ENCODE assay signal across 13 mouse cellular contexts in genomic region chr2:77177472-77177871, GRCm38 (mm10). TPM values are rescaled to one million over a fixed set of nuclear protein-coding genes. Genes with fewer than 3 reads are reported as not detected.
DNase-seq lines count a peak whose midpoint lies in the region; ATAC-seq and TF ChIP-seq lines count a peak whose summit lies in the region.
"Had no signal": no experiment of that assay in that cellular context is flagged by ENCODE, and none has a peak within 500 bp of the region (broad histone marks: within the 10 kb centered on the region; RNA-seq: fewer than 3 reads in every experiment).

No protein-coding gene starts in this region.

- no peak overlapping the region for H3K27ac ChIP-seq in forebrain, embryonic 15.5 days (replicated peaks)
- H3K27ac ChIP-seq in forebrain, embryonic 14.5 days (ENCODE audit: low read depth, low read length): no peak overlapping the region
- H3K27ac ChIP-seq in midbrain, embryonic 10.5 days (replicated peaks): peak overlapping the region; percentile 55
- no peak overlapping the region for H3K27ac ChIP-seq in midbrain, postnatal 0 days (ENCODE audit: low read depth, low read length)
- H3K27ac ChIP-seq in intestine, postnatal 0 days (ENCODE audit: low read depth, low read length): no peak overlapping the region
- H3K27ac ChIP-seq in stomach, embryonic 16.5 days (ENCODE audit: low read length): 0 out of 2 replicates have a peak overlapping the region, but pooled peaks have one; percentile 18
- H3K27ac ChIP-seq: hindbrain, embryonic 13.5 days; limb, embryonic 15.5 days; midbrain, embryonic 15.5 days had no signal

- H3K4me2 ChIP-seq in forebrain, embryonic 15.5 days (replicated peaks): no peak overlapping the region
- H3K4me2 ChIP-seq in forebrain, embryonic 14.5 days (ENCODE audit: low read length): no peak overlapping the region
- H3K4me2 ChIP-seq in midbrain, postnatal 0 days (ENCODE audit: low read depth, low read length, poor library complexity, severe bottlenecking): no peak overlapping the region
- no peak overlapping the region for H3K4me2 ChIP-seq in intestine, postnatal 0 days (replicated peaks; ENCODE audit: low read depth)
- H3K4me2 ChIP-seq in stomach, embryonic 16.5 days (ENCODE audit: low read depth, low read length): no peak overlapping the region
- H3K4me2 ChIP-seq: hindbrain, embryonic 13.5 days; limb, embryonic 15.5 days; midbrain, embryonic 15.5 days had no signal

- H3K4me1 ChIP-seq in forebrain, embryonic 15.5 days: peaks cover 5% of the 10 kb centered on the region
- 0 out of 2 replicates have a peak, but pooled peaks cover 4% of the 10 kb centered on the region for H3K4me1 ChIP-seq in forebrain, embryonic 14.5 days (ENCODE audit: control insufficient read depth, insufficient read depth, low read length)
- peaks cover 19% of the 10 kb centered on the region for H3K4me1 ChIP-seq in midbrain, embryonic 10.5 days
- H3K4me1 ChIP-seq in midbrain, postnatal 0 days (ENCODE audit: insufficient read depth, low read length): no peaks in the 10 kb centered on the region; the same call in none of the 2 replicates
- no peaks in the 10 kb centered on the region for H3K4me1 ChIP-seq in intestine, postnatal 0 days (replicated peaks; ENCODE audit: control insufficient read depth, insufficient read depth, low read length)
- H3K4me1 ChIP-seq in stomach, embryonic 16.5 days (ENCODE audit: control insufficient read depth, insufficient read depth, low read length): peaks cover 23% of the 10 kb centered on the region

- no peaks in the 10 kb centered on the region for H3K9me3 ChIP-seq in forebrain, embryonic 15.5 days
- H3K9me3 ChIP-seq in forebrain, embryonic 14.5 days (replicated peaks; ENCODE audit: control insufficient read depth, low read length): 0 out of 2 replicates have a peak, but pooled peaks cover 4% of the 10 kb centered on the region
- no peaks in the 10 kb centered on the region for H3K9me3 ChIP-seq in midbrain, embryonic 10.5 days (replicated peaks)
- no peaks in the 10 kb centered on the region for H3K9me3 ChIP-seq in midbrain, postnatal 0 days (ENCODE audit: low read length)
- no peaks in the 10 kb centered on the region for H3K9me3 ChIP-seq in intestine, postnatal 0 days (ENCODE audit: control insufficient read depth)
- 0 out of 2 replicates have a peak, but pooled peaks cover 4% of the 10 kb centered on the region for H3K9me3 ChIP-seq in stomach, embryonic 16.5 days (replicated peaks; ENCODE audit: control insufficient read depth, low read length)
- H3K9me3 ChIP-seq: hindbrain, embryonic 13.5 days; limb, embryonic 15.5 days; midbrain, embryonic 15.5 days had no signal

- no peaks in the 10 kb centered on the region for H3K36me3 ChIP-seq in forebrain, embryonic 15.5 days
- no peaks in the 10 kb centered on the region for H3K36me3 ChIP-seq in forebrain, embryonic 14.5 days (ENCODE audit: control insufficient read depth, insufficient read depth, low read length)
- H3K36me3 ChIP-seq in midbrain, embryonic 10.5 days: peaks cover 2% of the 10 kb centered on the region; the same call in 1 of the 2 replicates
- H3K36me3 ChIP-seq in midbrain, postnatal 0 days (ENCODE audit: insufficient read depth, low read length): no peaks in the 10 kb centered on the region
- H3K36me3 ChIP-seq in intestine, postnatal 0 days (ENCODE audit: control insufficient read depth, insufficient read depth): no peaks in the 10 kb centered on the region
- no peaks in the 10 kb centered on the region for H3K36me3 ChIP-seq in stomach, embryonic 16.5 days (ENCODE audit: control insufficient read depth, insufficient read depth, low read length)
- H3K36me3 ChIP-seq: limb, embryonic 15.5 days; midbrain, embryonic 15.5 days had no signal

- intact Hi-C loops in left cerebral cortex, postnatal 10 days (cut with DNase I): no loop called here

- H3K9ac ChIP-seq in forebrain, embryonic 15.5 days (replicated peaks): no peak overlapping the region
- no peak overlapping the region for H3K9ac ChIP-seq in forebrain, embryonic 14.5 days (ENCODE audit: low read length)
- H3K9ac ChIP-seq in midbrain, postnatal 0 days (replicated peaks; ENCODE audit: low read length, poor library complexity, severe bottlenecking): no peak overlapping the region
- no peak overlapping the region for H3K9ac ChIP-seq in intestine, postnatal 0 days (ENCODE audit: low read depth, low read length)
- H3K9ac ChIP-seq in stomach, embryonic 16.5 days (ENCODE audit: low read length): no peak overlapping the region
- H3K9ac ChIP-seq: hindbrain, embryonic 13.5 days; limb, embryonic 15.5 days; midbrain, embryonic 15.5 days had no signal

- no peak overlapping the region for H3K4me3 ChIP-seq in forebrain, embryonic 15.5 days
- no peak overlapping the region for H3K4me3 ChIP-seq in forebrain, embryonic 14.5 days (ENCODE audit: low read depth, low read length)
- H3K4me3 ChIP-seq in midbrain, embryonic 10.5 days: no peak overlapping the region
- H3K4me3 ChIP-seq in midbrain, postnatal 0 days (ENCODE audit: low read depth, low read length): no peak overlapping the region
- no peak overlapping the region for H3K4me3 ChIP-seq in intestine, postnatal 0 days (ENCODE audit: low read depth, low read length)
- H3K4me3 ChIP-seq in stomach, embryonic 16.5 days (replicated peaks; ENCODE audit: low read length): no peak overlapping the region
- H3K4me3 ChIP-seq: hindbrain, embryonic 13.5 days; limb, embryonic 15.5 days; midbrain, embryonic 15.5 days had no signal

- H3K27me3 ChIP-seq in forebrain, embryonic 15.5 days: no peaks in the 10 kb centered on the region
- H3K27me3 ChIP-seq in forebrain, embryonic 14.5 days (replicated peaks; ENCODE audit: control insufficient read depth, insufficient read depth, low read length): no peaks in the 10 kb centered on the region
- H3K27me3 ChIP-seq in midbrain, embryonic 10.5 days (ENCODE audit: low read depth, poor library complexity, severe bottlenecking): no peaks in the 10 kb centered on the region
- no peaks in the 10 kb centered on the region for H3K27me3 ChIP-seq in midbrain, postnatal 0 days (ENCODE audit: insufficient read depth, low read length)
- no peaks in the 10 kb centered on the region for H3K27me3 ChIP-seq in intestine, postnatal 0 days (replicated peaks; ENCODE audit: control insufficient read depth, insufficient read depth, low read length)
- H3K27me3 ChIP-seq in stomach, embryonic 16.5 days (ENCODE audit: control insufficient read depth, insufficient read depth, low read length): no peaks in the 10 kb centered on the region
- H3K27me3 ChIP-seq: hindbrain, embryonic 13.5 days; limb, embryonic 15.5 days; midbrain, embryonic 15.5 days had no signal

- no peak for DNase-seq in forebrain, embryonic 14.5 days (ENCODE audit: low spot score)
- DNase-seq in midbrain, embryonic 10.5 days (ENCODE audit: low spot score): peak; percentile 11
- no peak for DNase-seq in midbrain, postnatal 0 days (ENCODE audit: low spot score)
- no peak for DNase-seq in left cerebral cortex, postnatal 10 days (ENCODE audit: extremely low spot score in 1 of 2, low spot score in 2 of 2)
- DNase-seq in left cerebral cortex, adult 11 months (ENCODE audit: low spot score): no peak
- DNase-seq: cerebellum, postnatal 36 days; layer of hippocampus, adult 9-11 months had no signal

- TF ChIP-seq CTCF in midbrain, postnatal 0 days (IDR thresholded peaks at IDR 0.05): no peak
- no peak for TF ChIP-seq CTCF in intestine, postnatal 0 days (IDR thresholded peaks at IDR 0.05; ENCODE audit: low read depth)

- 83% methylated on average over 2 of the region's 2 CpGs for WGBS in forebrain, embryonic 15.5 days
- WGBS in forebrain, embryonic 14.5 days: 75% methylated on average over 2 of the region's 2 CpGs
- 84% methylated on average over 2 of the region's 2 CpGs for WGBS in midbrain, embryonic 10.5 days
- WGBS in midbrain, postnatal 0 days: 91% methylated on average over 2 of the region's 2 CpGs
- 29% methylated on average over 2 of the region's 2 CpGs for WGBS in intestine, postnatal 0 days
- WGBS in stomach, embryonic 16.5 days: 66% methylated on average over 2 of the region's 2 CpGs

- ATAC-seq in forebrain, embryonic 15.5 days (replicated peaks): 0 out of 2 replicates have a peak, but pooled peaks have one; percentile 11
- ATAC-seq in forebrain, embryonic 14.5 days: no peak
- ATAC-seq in midbrain, postnatal 0 days (ENCODE audit: low FRiP score): no peak
- ATAC-seq in intestine, postnatal 0 days: peak; percentile 87
- ATAC-seq in stomach, embryonic 16.5 days (ENCODE audit: insufficient read depth, low FRiP score): no peak
- ATAC-seq: midbrain, embryonic 15.5 days had no signal

RNA-seq across cellular contexts. Expression of gene Ccdc141, which starts 7.0 kb away (rescaled TPM):
- polyA plus RNA-seq in forebrain, embryonic 15.5 days (2015; fragmentation: Nextera tagmentation; extraction: Ambion mirVana): 5.2 and 8.2 TPM in 2 replicates
- polyA plus RNA-seq in forebrain, embryonic 14.5 days (2014; fragmentation: Nextera tagmentation; extraction: Ambion mirVana): 4.3 and 5.1 TPM in 2 replicates
- 3.5 and 4.3 TPM in 2 replicates for polyA plus RNA-seq in midbrain, embryonic 10.5 days (2016; fragmentation: Nextera tagmentation; extraction: Ambion mirVana)
- total RNA-seq in midbrain, postnatal 0 days (2014; rRNA removed): 7.9 and 10.2 TPM in 2 replicates
- polyA plus RNA-seq in midbrain, postnatal 0 days (2015; fragmentation: Nextera tagmentation; extraction: Ambion mirVana): 7.1 and 9.1 TPM in 2 replicates
- 2.2 and 2.3 TPM in 2 replicates for polyA plus RNA-seq in intestine, postnatal 0 days (2015; fragmentation: Nextera tagmentation; extraction: Ambion mirVana)
- 12.1 and 12.9 TPM in 2 replicates for polyA plus RNA-seq in stomach, embryonic 16.5 days (2015; fragmentation: Nextera tagmentation; extraction: Ambion mirVana)
- 10 to 100 TPM; 21.1 to 30.3 TPM for total RNA-seq in left cerebral cortex, postnatal 10 days (2021)

Comparison
In these comparisons a context has a peak if more than half of its experiments do, and no peak if none do; other contexts are left out.
1. ATAC-seq: peak in forebrain, embryonic 15.5 days (single experiment) and intestine, postnatal 0 days (single experiment); none in forebrain, embryonic 14.5 days (single experiment), midbrain, postnatal 0 days (single experiment) and stomach, embryonic 16.5 days (single experiment).
2. H3K27ac ChIP-seq: peak in midbrain, embryonic 10.5 days (single experiment) and stomach, embryonic 16.5 days (single experiment); none in forebrain, embryonic 15.5 days (single experiment), forebrain, embryonic 14.5 days (single experiment), midbrain, postnatal 0 days (single experiment) and intestine, postnatal 0 days (single experiment).